Mouse (Mus musculus): ENCODE measurements around the gene Ift122. TPM values are rescaled to one million over a fixed set of nuclear protein-coding genes. Genes with fewer than 3 reads are reported as not detected.

The Ift122 gene
- polyA plus RNA-seq, 1 experiment from 2014 or later, result 2.2 TPM

DNA sequence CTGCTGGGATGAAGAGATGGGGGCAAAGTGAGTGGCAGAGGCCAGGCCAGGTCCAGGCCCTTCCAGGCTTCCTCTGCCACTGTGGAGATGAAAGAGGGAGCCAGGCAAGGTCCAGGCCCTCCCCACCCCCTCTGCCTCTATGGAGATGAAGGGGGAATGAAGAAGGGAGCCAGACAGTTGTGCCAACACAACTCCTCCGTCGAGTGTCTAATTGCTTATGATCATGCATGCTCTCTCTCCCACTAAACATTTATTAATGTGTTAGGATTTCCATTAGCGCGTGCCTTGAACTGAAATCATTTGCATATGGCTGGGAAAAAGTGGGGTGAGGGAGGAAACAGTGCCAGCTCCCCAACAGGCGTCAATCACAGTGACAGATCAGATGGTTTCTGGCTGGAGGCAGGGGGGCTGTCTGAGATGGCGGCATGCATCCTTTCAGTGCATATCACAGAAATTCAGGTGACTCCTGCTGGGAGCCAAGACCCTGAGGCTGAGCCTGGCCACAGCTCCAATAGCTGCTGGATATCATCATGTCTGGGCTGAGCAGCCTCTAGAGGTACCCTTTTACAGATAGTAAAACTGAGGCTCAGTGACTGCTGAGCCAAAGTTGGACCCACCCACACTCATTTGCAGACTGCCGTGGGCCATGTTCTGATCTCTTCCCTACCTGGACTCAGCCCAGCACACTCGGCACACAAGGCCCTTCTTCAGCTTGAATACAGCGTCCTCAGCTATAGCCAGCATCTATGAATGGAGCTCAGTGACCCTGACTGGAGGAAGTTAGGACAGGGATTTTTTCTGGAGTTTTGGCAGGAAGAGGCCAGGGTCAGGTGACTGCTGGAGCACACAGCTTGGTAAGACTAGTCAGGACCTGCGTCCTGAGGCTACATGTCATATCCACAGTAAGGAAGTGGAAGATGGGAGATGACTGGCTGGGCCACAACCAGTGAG, 74.3 kb downstream of the Ift122 start:
- ATAC-seq (ENCODE audit: insufficient read depth), result no peak
- no peaks in the 10 kb centered on the region for H3K9me3 ChIP-seq (replicated peaks)
- no peak overlapping the region for H3K27ac ChIP-seq (replicated peaks)
- no peaks in the 10 kb centered on the region for H3K4me1 ChIP-seq (replicated peaks)
- H3K4me2 ChIP-seq, result no peak overlapping the region
- 67% methylated on average over 10 of the region's 10 CpGs for WGBS (ENCODE audit: insufficient replicate concordance)
- no peak overlapping the region for H3K4me3 ChIP-seq (replicated peaks)
- no peaks in the 10 kb centered on the region for H3K27me3 ChIP-seq
- no peak overlapping the region for H3K9ac ChIP-seq
- no peaks in the 10 kb centered on the region for H3K36me3 ChIP-seq (replicated peaks)

DNA sequence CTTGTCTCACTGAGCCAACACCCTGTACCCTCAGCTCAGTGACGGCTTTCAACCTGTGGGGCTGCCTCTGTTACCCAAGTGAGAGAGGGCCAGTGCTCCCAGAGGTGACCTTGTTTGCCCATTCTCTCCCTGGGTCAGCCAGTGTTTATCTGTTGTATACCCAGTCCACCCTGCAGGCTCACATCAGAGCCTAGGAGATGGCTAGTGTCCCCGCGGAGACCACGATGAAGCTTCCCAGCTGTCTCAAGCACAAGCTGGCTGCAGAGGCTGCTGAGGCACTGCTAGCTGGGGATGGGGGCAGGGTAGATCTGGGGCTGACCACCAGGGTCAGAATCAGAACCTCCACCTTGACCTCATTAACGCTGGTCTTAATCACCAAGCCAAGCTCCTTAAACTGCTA, 76.7 kb downstream of the Ift122 start:
- Histone ChIP-seq H3K9ac (no peak overlapping the region), H3K36me3 (replicated peaks) (no peaks in the 10 kb centered on the region), H3K4me1 (replicated peaks) (no peaks in the 10 kb centered on the region), H3K27ac (replicated peaks) (no peak overlapping the region), H3K4me3 (replicated peaks) (no peak overlapping the region), H3K27me3 (no peaks in the 10 kb centered on the region), H3K9me3 (replicated peaks) (no peaks in the 10 kb centered on the region), H3K4me2 (no peak overlapping the region)
- WGBS (ENCODE audit: insufficient replicate concordance), result 63% methylated on average over 5 of the region's 5 CpGs
- ATAC-seq (ENCODE audit: insufficient read depth), result no peak

DNA sequence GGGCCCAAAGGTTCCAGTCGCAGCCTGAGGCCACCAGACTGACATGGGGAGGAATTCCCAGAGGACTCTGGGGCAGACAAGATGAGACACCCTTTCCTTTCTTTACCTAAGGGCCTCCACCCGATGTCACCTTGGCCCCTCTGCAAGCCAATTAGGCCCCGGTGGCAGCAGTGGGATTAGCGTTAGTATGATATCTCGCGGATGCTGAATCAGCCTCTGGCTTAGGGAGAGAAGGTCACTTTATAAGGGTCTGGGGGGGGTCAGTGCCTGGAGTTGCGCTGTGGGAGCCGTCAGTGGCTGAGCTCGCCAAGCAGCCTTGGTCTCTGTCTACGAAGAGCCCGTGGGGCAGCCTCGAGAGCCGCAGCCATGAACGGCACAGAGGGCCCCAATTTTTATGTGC, 78.4 kb downstream of the Ift122 start, which contains the start of gene Rho:
Gene Rho (plus strand): TSS at position 110 of the 400 bp plus-strand sequence.
- H3K9ac ChIP-seq, result no peak within 1 kb of the TSS
- H3K4me2 ChIP-seq, result no peak within 1 kb of the TSS
- no peak for ATAC-seq (ENCODE audit: insufficient read depth)
- WGBS (ENCODE audit: insufficient replicate concordance), result 80% methylated on average over 14 of the region's 14 CpGs
- H3K4me1 ChIP-seq (replicated peaks), result no peaks in the 10 kb centered on the region
- H3K27ac ChIP-seq (replicated peaks), result no peak within 1 kb of the TSS
- H3K36me3 ChIP-seq (replicated peaks), result no peaks in the 10 kb centered on the region
- no peaks in the 10 kb centered on the region for H3K27me3 ChIP-seq
- H3K4me3 ChIP-seq (replicated peaks), result no peak within 1 kb of the TSS
- H3K9me3 ChIP-seq (replicated peaks), result no peaks in the 10 kb centered on the region

- WGBS (ENCODE audit: insufficient replicate concordance), result 74% methylated on average over 3 of the region's 3 CpGs
Observed at GRCm38 (mm10) chr6:115932391-115932790, 79.1 kb downstream of the Ift122 start.

DNA sequence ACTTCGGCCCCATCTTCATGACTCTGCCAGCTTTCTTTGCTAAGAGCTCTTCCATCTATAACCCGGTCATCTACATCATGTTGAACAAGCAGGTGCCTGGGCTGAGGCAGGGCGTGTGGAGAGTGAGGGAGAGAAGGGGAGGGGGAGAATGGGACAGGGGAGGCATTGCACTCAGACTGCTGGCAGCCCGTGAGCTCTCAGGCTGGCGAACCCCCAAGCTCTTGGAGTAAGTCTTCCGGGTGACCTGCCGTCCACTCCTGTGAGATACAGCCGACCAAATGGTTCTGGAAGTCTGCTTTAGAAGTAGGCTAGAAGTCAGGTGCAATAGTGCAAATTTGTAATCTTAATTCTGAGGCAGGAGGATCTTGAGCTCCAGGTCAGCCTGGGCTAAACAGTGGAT, 82.3 kb downstream of the Ift122 start:
- 58% methylated on average over 8 of the region's 8 CpGs for WGBS (ENCODE audit: insufficient replicate concordance)
- H3K27ac ChIP-seq (replicated peaks), result no peak overlapping the region
- H3K4me3 ChIP-seq (replicated peaks), result no peak overlapping the region
- no peaks in the 10 kb centered on the region for H3K27me3 ChIP-seq
- no peaks in the 10 kb centered on the region for H3K9me3 ChIP-seq (replicated peaks)
- no peak overlapping the region for H3K9ac ChIP-seq
- H3K4me1 ChIP-seq (replicated peaks), result 0 out of 2 replicates have a peak, but pooled peaks cover under 1% of the 10 kb centered on the region
- ATAC-seq (ENCODE audit: insufficient read depth), result no peak
- H3K36me3 ChIP-seq (replicated peaks), result no peaks in the 10 kb centered on the region
- H3K4me2 ChIP-seq, result no peak overlapping the region

More at GRCm38 (mm10) chr6:115932391-115932790, 79.1 kb downstream of the Ift122 start:
- no peak overlapping the region for H3K4me3 ChIP-seq (replicated peaks)
- no peak overlapping the region for H3K27ac ChIP-seq (replicated peaks)
- no peak for ATAC-seq (ENCODE audit: insufficient read depth)
- no peaks in the 10 kb centered on the region for H3K36me3 ChIP-seq (replicated peaks)
- no peak overlapping the region for H3K4me2 ChIP-seq
- H3K9ac ChIP-seq, result no peak overlapping the region
- no peaks in the 10 kb centered on the region for H3K4me1 ChIP-seq (replicated peaks)
- no peaks in the 10 kb centered on the region for H3K27me3 ChIP-seq
- no peaks in the 10 kb centered on the region for H3K9me3 ChIP-seq (replicated peaks)

GRCm38 (mm10) chr6:115938011-115938410, 84.7 kb downstream of the Ift122 start:
- ATAC-seq (ENCODE audit: insufficient read depth), result no peak
- no peaks in the 10 kb centered on the region for H3K27me3 ChIP-seq
- H3K36me3 ChIP-seq (replicated peaks), result no peaks in the 10 kb centered on the region
- WGBS (ENCODE audit: insufficient replicate concordance), result 66% methylated on average over 2 of the region's 2 CpGs
- H3K4me3 ChIP-seq (replicated peaks), result no peak overlapping the region
- H3K9me3 ChIP-seq (replicated peaks), result no peaks in the 10 kb centered on the region
- H3K27ac ChIP-seq (replicated peaks), result no peak overlapping the region
- no peak overlapping the region for H3K4me2 ChIP-seq
- H3K4me1 ChIP-seq (replicated peaks), result peaks cover 16% of the 10 kb centered on the region; the same call in 1 of the 2 replicates
- no peak overlapping the region for H3K9ac ChIP-seq

- Histone ChIP-seq H3K9me3 (replicated peaks) (no peaks in the 10 kb centered on the region), H3K4me2 (no peak overlapping the region), H3K27me3 (no peaks in the 10 kb centered on the region), H3K9ac (no peak overlapping the region), H3K4me1 (replicated peaks) (peaks cover 16% of the 10 kb centered on the region; the same call in 1 of the 2 replicates), H3K4me3 (replicated peaks) (no peak overlapping the region), H3K36me3 (replicated peaks) (no peaks in the 10 kb centered on the region), H3K27ac (replicated peaks) (no peak overlapping the region)
- WGBS (ENCODE audit: insufficient replicate concordance), result 50% methylated on average over 1 of the region's 1 CpGs
- no peak for ATAC-seq (ENCODE audit: insufficient read depth)
Observed at GRCm38 (mm10) chr6:115938798-115939197, 85.5 kb downstream of the Ift122 start.

GRCm38 (mm10) chr6:115940603-115941002, 87.3 kb downstream of the Ift122 start:
- WGBS (ENCODE audit: insufficient replicate concordance), result 56% methylated on average over 1 of the region's 1 CpGs
- no peak overlapping the region for H3K4me2 ChIP-seq
- peaks cover 16% of the 10 kb centered on the region; the same call in 1 of the 2 replicates for H3K4me1 ChIP-seq (replicated peaks)
- no peak overlapping the region for H3K9ac ChIP-seq
- no peaks in the 10 kb centered on the region for H3K27me3 ChIP-seq
- no peaks in the 10 kb centered on the region for H3K9me3 ChIP-seq (replicated peaks)
- no peak overlapping the region for H3K4me3 ChIP-seq (replicated peaks)
- peak; percentile 51; the same call in 1 of the 2 replicates for ATAC-seq (ENCODE audit: insufficient read depth)
- no peak overlapping the region for H3K27ac ChIP-seq (replicated peaks)
- H3K36me3 ChIP-seq (replicated peaks), result no peaks in the 10 kb centered on the region

DNA sequence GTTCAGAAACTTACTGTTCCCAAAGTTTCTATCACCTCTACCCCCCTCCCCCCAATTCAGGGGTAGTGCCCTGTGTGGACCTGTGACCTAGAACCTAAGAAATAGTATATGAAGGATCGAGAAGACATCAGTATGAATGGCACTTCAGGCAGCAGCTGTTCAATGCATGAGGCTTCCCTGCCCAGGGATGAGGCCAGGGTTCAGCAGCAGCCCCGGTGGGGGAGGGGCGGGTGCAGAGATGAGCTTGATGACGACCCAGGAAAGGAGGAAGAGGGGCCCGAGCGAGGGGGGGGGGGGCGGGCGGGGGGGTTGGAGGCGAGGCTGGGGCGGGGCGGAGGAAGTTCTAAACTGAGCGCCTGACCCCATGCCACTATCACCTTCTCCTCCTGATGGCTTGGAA, 87.9 kb downstream of the Ift122 start:
- no peak for ATAC-seq (ENCODE audit: insufficient read depth)
- Histone ChIP-seq H3K4me3 (replicated peaks) (no peak overlapping the region), H3K9ac (no peak overlapping the region), H3K4me2 (0 out of 2 replicates have a peak overlapping the region, but pooled peaks have one; percentile 2), H3K9me3 (replicated peaks) (no peaks in the 10 kb centered on the region), H3K36me3 (replicated peaks) (no peaks in the 10 kb centered on the region), H3K27ac (replicated peaks) (no peak overlapping the region), H3K27me3 (no peaks in the 10 kb centered on the region), H3K4me1 (replicated peaks) (peaks cover 16% of the 10 kb centered on the region; the same call in 1 of the 2 replicates)
- WGBS (ENCODE audit: insufficient replicate concordance), result 3% methylated on average over 8 of the region's 12 CpGs

DNA sequence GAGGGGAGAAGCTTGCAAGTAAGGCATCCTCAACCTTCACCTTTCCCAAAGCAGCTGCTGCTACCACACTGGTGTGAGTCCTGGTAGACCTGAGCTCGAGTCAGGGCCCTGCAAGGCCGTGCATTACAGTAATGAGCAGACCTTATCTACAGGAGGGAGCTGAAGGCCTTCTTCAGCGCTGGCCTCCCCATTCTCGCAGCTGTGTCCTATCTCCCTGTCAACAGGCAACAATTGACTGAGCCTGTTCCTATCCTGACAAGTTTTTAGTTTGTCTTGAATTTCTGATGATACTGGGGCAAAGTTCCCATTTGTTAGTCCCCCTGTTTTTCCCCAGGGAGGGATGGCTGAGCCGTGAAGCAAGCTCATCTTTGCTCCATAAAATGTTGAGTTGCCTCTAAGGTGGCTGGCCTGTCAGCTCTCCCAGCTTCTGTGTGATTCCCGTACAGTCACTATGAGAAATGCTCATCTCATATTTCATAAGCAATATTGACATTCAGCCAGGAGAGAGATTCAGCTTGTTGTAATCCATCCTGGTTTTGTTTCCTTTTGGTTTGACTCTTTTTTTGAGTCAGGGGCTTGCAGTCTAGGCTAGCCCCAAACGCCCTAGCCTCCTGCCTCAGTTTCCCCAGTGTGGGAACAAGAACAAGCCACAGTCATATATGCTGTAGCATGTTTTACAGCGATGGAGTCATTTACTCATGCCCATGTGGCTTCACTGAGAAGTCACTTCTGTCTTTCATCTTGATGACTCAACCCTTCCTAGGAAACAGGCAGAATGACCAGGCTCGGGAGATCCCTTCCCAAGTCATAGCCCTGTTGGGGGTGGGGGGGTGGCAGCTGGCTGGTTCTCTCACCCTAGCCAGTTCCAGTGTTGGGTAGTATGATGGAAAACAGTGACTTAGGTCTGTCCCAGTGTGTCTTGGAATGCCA, 90.5 kb downstream of the Ift122 start:
- 33% methylated on average over 9 of the region's 9 CpGs for WGBS (ENCODE audit: insufficient replicate concordance)
- Histone ChIP-seq H3K4me1 (replicated peaks) (peaks cover 18% of the 10 kb centered on the region; the same call in 1 of the 2 replicates), H3K27me3 (no peaks in the 10 kb centered on the region), H3K4me3 (replicated peaks) (no peak overlapping the region), H3K4me2 (no peak overlapping the region), H3K36me3 (replicated peaks) (no peaks in the 10 kb centered on the region), H3K9ac (no peak overlapping the region), H3K27ac (replicated peaks) (no peak overlapping the region), H3K9me3 (replicated peaks) (no peaks in the 10 kb centered on the region)
- no peak for ATAC-seq (ENCODE audit: insufficient read depth)

DNA sequence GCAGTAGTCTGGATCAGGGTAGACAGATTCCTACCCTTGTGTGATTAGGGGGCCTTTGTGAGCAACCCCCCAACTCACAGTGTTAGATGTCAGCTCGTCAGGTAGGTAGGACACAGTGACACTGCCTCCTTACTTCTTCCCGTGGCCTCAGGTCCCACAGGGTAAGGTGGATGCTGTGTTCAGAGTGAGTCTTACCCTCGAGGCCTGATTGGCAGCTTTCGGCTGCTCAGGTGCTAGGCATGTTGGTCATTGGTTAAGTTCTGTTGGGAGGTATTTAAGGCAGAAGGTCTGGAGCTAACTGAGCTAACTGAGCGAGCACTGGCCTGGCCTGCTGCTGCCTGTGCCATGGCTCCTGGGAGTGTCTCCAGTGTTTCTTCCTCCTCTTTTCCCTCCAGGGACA, 91.4 kb downstream of the Ift122 start, which contains the start of gene H1foo:
Gene H1foo (plus strand): TSS at position 301 of the 400 bp plus-strand sequence.
- H3K4me2 ChIP-seq, result no peak within 1 kb of the TSS
- H3K4me3 ChIP-seq (replicated peaks), result no peak within 1 kb of the TSS
- H3K9me3 ChIP-seq (replicated peaks), result no peaks in the 10 kb centered on the region
- H3K4me1 ChIP-seq (replicated peaks), result peaks cover 18% of the 10 kb centered on the region; the same call in 1 of the 2 replicates
- WGBS (ENCODE audit: insufficient replicate concordance), result 60% methylated on average over 5 of the region's 5 CpGs
- H3K27me3 ChIP-seq, result no peaks in the 10 kb centered on the region
- ATAC-seq (ENCODE audit: insufficient read depth), result no peak
- no peak within 1 kb of the TSS for H3K9ac ChIP-seq
- no peaks in the 10 kb centered on the region for H3K36me3 ChIP-seq (replicated peaks)
- no peak within 1 kb of the TSS for H3K27ac ChIP-seq (replicated peaks)

Measured in liver, embryonic 15.5 days (tissue).